Mouse (Mus musculus) telencephalon, adult 2 months (tissue): Measurements from ENCODE around the gene Tnfsf8.

Source experiments
- DNase-seq: peaks from one replicate; pipeline ENCODE4 v3.0.0-alpha.2; 2011; ENCODE audit warnings: low read depth, low spot score

The Tnfsf8 gene

DNA sequence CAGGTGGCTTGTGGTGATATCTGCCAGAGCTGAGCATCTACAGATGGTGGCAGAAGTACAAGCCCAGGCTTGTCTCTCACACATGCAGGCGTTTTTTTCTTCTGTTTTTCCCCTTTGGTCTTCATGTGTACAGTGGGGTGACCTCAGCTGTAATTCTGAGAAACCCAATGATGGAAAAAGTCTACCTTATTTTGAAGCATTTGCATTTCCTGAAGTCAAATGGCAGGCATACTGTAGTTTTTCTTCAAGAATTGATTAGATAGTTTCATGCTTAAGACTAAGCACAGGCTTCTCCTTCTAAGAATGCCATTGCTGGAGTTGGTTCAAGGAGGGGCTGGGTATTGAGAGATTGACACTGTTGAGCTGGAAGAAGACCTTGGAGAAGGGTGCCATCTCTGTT is 18.9 kb downstream of the Tnfsf8 start:
- DNase-seq = no peak

DNA sequence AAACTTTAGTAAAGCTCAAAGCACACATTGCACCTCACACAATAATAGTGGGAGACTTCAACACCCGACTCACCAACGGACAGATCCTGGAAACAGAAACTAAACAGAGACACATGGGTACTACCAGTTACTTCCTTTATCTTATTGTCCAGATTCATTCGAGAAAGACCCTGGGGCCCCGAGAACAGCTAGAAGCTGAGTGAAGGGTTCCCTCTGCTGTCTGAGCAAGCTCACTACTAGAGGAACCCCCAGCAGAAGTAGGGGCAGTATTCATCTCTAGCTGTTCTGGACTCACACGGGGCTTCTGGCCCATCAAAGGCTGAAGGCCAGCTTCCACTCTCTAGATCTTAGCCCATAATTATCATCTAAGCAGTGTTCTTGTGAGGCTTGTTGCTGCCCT is 20.7 kb downstream of the Tnfsf8 start:
- DNase-seq = no peak

DNA sequence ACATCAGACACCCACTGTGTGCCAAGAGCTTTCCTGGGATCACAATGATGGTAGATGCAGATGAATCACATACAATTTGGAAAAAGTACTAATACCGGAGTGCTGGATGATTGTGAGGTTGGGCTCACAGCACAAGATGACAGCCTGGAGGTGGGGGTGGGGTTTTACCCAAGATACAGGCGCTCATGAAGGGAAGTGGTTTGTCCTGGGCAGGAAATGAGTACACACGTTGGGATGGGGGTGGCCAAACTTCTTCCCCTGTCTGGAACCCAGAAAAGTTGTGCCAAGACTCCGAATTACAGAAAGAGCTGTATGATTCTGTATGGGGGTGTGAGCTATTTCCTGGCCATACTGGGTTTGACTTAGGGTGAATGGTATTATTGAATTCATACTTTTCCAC is 38.0 kb downstream of the Tnfsf8 start:
- no peak for DNase-seq

DNA sequence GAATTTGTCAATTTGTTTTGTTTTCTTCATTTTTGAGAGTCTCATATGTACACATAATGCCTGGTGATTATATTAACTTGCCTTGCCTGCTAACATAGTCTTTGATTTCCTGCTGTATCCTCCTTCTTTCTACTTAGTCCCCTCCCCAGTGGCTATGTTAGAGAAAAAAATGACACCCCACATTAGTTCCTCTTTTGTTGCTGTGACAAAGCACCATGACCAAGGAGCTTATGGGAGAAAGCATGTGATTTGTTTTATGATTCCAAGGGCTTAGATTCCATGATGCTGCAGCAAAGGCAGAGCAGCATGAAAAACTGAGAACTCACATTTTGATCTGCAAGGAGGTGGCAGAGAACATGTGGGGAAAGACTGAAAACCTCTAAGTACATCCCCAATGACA is 43.6 kb downstream of the Tnfsf8 start:
- no peak for DNase-seq

DNA sequence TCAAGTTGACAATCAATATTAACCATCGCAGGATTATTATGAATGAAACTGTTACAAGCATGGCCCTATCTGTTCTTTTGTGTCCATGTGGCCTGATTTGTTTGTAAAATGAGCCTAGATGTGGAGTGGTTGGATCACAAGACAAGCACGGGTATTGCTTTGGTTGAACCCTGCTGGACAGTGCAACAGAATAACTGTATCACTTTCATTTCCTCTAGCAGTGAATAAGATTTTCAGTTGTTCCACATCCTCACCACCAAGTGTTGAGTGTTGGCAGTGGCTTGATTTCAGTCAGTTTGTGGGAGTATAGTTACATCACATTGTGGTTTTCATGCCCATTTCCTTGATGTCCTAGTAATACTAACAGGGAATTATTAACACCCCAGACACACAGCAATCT is 45.5 kb downstream of the Tnfsf8 start:
- DNase-seq = no peak

DNA sequence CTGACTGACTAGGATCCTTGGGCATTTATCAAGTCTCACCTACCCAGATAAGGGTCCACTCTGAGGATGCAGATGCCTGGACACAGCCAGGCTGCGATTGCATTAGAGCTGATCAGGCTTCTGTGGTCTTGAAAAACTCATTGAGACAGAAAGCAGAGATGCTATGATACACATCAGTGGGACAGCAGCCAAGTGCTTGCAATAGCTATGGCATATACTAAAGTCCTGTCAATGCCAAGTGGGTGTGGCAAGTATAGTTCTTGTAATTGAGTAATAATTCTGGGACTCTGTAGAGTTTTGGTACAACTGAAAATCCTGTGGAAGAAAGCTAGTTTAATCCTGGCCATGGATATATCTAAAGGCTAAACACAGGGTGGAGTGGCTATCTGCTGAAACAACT is 63.1 kb downstream of the Tnfsf8 start:
- no peak for DNase-seq

DNA sequence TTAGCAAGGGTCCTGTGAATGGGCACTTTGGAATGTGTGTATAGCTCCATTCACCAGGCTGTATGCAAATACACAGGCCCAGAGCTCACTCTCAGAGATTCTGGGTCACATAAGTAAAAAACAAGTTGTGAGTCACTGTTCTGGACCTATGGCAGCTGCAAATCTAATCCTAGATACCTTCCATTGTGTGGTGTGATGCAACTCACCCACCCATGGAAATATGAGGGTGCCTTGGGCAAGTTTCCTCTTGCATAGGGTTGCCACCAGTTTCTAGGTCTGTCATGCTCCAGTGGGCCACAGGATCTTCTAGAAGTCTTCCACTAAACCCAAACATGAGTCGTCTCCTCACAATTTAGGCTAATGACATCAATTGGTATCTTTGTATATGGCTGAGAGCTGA is 64.6 kb downstream of the Tnfsf8 start:
- no peak for DNase-seq

DNA sequence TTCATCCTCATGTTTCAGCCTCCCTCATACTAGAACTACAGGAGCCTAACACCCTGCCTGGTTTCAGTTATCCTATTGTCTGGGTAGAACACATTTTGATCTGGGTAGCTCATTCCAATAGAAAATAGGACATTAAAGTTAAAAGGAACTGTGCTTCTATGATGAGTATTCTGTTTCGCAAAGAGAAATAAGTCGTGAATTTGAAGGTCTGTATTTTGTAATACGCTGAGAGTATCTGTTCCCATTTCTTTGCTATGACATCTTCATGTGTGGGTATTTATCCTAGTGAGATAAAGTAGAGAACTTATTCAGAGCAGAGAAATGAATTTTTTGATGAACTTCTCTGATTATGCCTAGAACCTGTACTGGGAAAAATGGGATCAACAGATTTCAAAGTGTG is 68.8 kb downstream of the Tnfsf8 start:
- DNase-seq = no peak

DNA sequence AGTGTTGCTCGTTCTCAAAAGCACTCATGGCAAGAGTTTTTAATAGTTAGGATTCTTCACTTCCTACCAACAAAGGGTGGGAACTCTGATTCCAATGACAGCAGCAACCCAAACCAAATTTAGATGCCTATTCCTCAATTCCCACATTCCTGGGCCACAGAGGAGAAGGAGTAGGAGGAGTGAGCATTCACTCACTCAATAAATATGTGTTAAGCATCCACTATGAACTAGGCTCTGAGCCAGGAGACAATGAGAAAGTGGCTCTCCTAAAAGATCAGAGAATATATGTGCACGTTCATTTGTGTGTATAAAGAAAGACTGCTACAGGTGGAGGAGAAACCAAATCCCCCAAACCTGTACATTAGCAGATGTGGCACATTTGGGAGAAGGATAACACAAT is 75.7 kb downstream of the Tnfsf8 start:
- DNase-seq = no peak

DNA sequence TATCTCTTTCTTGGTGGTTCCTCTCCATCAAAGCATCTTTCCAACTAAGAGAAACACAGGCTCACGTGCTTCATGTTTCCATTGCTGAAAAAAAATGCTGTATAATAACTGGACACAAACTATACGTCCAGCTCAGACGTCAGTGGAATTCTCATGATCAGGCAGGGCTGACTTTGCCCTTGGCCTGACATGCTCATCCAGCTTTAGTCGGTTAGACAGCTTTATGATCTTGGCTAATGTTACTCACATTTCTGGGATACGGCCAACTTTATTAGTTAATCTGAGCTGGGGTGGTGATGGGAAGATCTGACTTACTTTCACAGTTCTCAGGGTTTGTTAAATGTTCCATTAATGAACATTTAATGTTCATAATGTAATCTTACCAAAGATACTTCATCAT is 77.3 kb downstream of the Tnfsf8 start:
- no peak for DNase-seq

DNA sequence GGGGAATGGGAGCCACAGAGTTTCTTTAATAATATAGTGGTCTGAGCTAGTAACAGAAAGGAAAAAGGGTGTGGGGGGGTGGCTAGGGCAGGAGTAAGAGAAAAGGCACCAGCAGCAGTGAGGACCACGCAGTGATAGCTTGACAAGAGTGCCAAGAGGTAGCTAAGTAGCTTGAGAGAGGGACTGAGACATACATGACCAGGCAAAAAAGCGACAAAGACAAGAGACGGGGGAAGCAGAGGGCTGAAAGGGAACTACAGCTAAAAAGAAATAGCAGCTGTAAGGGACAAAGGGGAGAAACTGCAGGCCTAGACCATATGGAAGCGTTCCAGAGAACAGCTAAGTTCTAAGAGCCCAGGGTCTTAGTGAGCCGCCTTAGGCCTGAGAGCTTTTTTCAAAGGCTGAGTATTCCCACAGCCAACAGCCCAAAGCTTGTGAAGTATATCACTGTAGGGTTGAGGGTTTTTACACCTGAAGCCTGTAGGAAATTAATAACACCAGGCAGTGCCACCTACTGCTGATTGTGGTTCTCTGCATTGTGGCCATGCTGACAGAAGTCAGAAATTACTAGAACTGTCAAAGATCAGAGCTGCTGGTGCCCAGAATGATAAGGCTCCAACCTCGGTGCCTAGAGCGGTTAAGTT is 78.1 kb downstream of the Tnfsf8 start:
- DNase-seq = no peak
